Mouse (Mus musculus): ENCODE measurements around the gene Zbtb39. TPM values are rescaled to one million over a fixed set of nuclear protein-coding genes. Genes with fewer than 3 reads are reported as not detected.

The Zbtb39 gene
- 0.44 TPM for polyA plus RNA-seq (2017; shearing (Covaris generic))

DNA sequence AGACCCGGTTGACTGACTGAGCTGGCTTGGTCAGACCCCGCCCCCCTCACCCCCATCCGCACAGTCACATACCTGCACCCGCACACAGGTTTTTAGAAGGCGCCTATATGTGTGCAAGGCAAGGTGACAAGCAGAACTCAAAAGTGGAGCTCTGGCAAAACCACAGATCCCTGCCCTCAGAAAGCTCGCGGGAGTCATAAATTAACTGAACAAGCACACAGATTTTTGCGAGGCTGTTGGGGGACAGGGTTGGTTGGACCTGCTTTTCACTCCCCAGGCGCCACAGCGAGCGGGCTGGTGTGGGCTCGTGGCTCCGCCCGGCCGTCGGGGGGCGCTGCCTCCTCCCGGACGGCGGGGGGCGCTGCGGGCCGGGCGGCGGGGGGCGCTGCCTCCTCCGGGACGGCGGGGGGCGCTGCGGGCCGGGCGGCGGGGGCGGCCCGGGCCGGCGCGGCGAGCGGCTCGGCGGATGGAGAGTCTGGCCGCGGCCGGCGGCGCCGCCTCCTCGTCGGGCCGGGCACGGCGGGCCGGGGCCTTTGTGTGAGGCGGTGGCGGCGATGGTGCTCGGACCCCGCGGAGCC is at the start of gene Zbtb39:
TSS of gene Zbtb39 (plus strand) at position 456 of the 578 bp plus-strand sequence.

DNA sequence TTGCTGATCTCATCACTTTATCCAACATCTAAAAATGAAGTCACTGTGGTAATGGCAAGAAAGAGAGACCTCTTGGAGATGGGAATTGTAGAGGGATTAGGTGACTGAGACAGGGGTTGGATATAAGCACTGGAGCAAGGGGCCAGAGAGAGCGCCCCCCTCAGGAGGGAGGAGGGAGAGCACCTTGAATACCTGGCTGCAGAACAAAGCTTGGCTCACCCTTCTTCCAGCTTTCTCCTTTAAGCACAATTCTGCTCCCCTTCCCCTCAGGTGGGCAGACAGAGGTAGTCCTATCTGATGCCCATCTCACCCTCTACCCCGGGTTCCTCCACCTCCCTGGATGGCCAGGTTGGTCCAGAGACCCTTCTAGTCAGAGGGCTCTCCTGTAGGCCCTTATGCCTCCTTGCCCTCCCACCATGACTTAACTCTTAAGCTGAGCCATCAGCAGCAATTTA is 34.5 kb upstream of the Zbtb39 start, which contains the start of gene Myo1a:
TSS of gene Myo1a (plus strand) at position 405 of the 455 bp plus-strand sequence.

DNA sequence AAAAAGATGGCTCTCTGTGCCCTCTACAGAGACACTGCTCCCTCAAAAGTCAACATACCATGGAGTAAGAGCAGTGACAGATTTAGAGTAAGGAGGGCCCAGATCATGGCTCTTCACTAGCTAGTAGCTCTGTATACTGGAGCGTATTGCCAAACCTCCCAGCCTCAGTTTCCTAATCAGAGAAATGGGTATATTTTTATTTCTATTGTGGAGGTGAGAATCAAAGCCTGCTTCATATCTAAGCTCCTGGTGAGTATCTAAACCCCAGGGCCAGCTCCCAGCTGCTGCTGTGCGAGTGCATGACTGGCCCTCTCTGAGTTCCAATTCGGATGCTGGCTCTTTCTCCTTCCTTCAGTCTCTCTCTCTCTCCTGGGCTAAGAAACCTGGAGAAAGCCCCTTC is 15.2 kb upstream of the Zbtb39 start, which contains the start of gene Tac2:
TSS of gene Tac2 (plus strand) at position 301 of the 400 bp plus-strand sequence.

DNA sequence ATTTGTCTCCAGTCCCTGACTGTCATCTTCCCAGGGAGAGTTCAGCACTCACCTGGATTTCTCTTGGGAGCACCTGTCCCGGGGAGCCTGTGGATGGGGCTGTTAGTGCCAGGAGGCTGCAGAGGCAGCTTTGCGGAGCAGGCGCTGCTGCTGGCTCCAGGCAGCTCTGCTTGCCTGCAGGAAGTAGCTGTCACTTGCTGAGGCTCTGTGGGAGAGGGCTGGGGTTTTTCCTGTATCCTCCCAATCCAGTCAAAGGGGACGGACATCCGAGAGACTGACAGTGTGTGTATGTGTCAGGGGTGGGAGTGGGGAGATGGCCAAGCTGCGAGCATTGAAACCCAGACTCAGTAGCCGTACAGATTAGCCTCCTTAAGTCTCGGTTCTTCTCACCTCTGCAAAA is 12.2 kb downstream of the Zbtb39 start, which contains the start of gene Gpr182:
TSS of gene Gpr182 (minus strand) at position 185 of the 400 bp plus-strand sequence.

DNA sequence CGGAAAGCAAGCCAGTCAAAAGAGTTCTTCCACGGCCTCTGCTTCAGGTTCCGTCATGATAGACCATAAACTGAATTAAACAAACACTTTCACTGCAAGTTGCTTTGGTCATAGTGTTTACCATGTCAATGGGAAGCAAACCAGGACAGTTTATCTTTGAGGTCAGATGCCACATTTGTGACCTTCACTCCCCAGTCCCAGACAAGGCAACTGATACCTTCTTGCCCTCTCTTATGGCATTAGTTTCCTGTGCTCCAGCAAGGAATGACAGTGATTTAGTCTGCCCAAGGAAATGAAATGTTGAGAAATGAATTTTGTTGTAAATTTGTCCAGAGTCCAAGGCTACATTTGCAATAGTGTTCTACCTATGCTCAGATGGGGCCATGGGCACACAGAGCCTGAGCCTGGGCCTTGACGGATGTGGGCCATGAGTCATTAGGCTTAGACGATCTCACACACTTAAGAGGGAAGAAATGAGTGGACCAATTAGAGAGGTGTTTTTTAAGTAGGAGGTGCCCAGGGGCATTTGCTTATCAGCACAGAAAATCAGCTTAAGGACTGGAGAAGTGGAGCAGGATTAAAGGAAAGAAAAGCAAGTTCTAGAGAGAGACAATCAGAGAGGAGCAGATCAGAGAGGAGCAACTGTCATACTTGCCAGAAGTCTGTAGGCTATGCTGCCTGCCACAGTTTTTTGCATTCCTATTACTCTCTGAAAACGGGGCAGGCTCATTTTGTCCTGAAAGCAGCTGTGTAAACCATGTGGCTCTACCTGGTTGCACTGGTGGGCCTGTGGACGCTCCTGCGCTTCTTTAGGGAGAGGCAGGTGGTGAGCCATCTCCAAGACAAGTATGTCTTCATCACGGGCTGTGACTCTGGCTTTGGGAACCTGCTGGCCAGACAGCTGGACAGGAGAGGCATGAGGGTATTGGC is 20.1 kb downstream of the Zbtb39 start, which contains the start of the genes Rdh1 and Rdh16f1:
TSS of gene Rdh1 (plus strand) at position 541 of the 930 bp plus-strand sequence.
TSS of gene Rdh16f1 (plus strand) at position 607 of the 930 bp plus-strand sequence.

DNA sequence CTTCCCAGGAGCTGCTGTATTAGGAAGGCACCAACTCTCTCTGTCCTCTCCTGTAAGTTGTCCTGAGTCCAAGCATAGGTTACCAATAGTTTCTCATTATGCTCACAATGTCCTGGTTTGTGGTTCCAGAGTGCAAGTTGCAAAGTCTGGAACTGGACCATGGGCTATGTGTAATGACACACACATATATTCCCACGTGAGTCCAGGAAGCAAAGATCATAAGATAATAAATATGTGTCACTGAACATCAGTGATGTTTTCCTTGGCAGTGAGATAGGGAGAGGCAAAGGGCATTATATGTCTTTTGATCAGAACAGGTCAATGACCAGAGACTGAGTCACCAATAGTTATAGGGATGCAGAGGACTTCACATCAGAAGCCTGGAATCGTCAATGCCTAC is 36.7 kb downstream of the Zbtb39 start, which contains the start of gene Rdh9:
TSS of gene Rdh9 (plus strand) at position 376 of the 400 bp plus-strand sequence.

Other genes with a start within 250 kb of the Zbtb39 start
- not detected for gene Stac3, start 237.9 kb upstream of the Zbtb39 start, polyA plus RNA-seq (2017; shearing (Covaris generic))
- gene Ndufa4l2, start 224.6 kb upstream of the Zbtb39 start, polyA plus RNA-seq (2017; shearing (Covaris generic)): not detected
- 63.9 TPM for gene Shmt2, start 217.1 kb upstream of the Zbtb39 start, polyA plus RNA-seq (2017; shearing (Covaris generic))
- gene Nxph4, start 205.0 kb upstream of the Zbtb39 start, polyA plus RNA-seq (2017; shearing (Covaris generic)): not detected
- gene Lrp1, start 118.4 kb upstream of the Zbtb39 start, polyA plus RNA-seq (2017; shearing (Covaris generic)): 1.8 TPM
- gene Stat6, start 96.6 kb upstream of the Zbtb39 start, polyA plus RNA-seq (2017; shearing (Covaris generic)): 259 TPM
- 9.7 TPM for gene Nemp1, start 72.6 kb upstream of the Zbtb39 start, polyA plus RNA-seq (2017; shearing (Covaris generic))
- 29.2 TPM for gene Nab2, start 71.0 kb upstream of the Zbtb39 start, polyA plus RNA-seq (2017; shearing (Covaris generic))
- gene Myo1a, start 34.4 kb upstream of the Zbtb39 start, polyA plus RNA-seq (2017; shearing (Covaris generic)): 0.40 TPM
- not detected for gene Tac2, start 15.1 kb upstream of the Zbtb39 start, polyA plus RNA-seq (2017; shearing (Covaris generic))
- not detected for gene Gpr182, start 12.2 kb downstream of the Zbtb39 start, polyA plus RNA-seq (2017; shearing (Covaris generic))
- 0.18 TPM for gene Rdh1, start 20.2 kb downstream of the Zbtb39 start, polyA plus RNA-seq (2017; shearing (Covaris generic))
- not detected for gene Rdh16f1, start 20.2 kb downstream of the Zbtb39 start, polyA plus RNA-seq (2017; shearing (Covaris generic))
- gene Rdh9, start 36.8 kb downstream of the Zbtb39 start, polyA plus RNA-seq (2017; shearing (Covaris generic)): 0.57 TPM
- 0.26 TPM for gene Rdh16, start 61.6 kb downstream of the Zbtb39 start, polyA plus RNA-seq (2017; shearing (Covaris generic))
- not detected for gene Rdh19, start 110.4 kb downstream of the Zbtb39 start, polyA plus RNA-seq (2017; shearing (Covaris generic))
- gene Rdh16f2, start 126.9 kb downstream of the Zbtb39 start, polyA plus RNA-seq (2017; shearing (Covaris generic)): not detected
- gene Rdh7, start 149.3 kb downstream of the Zbtb39 start, polyA plus RNA-seq (2017; shearing (Covaris generic)): 0.40 TPM
- gene Sdr9c7, start 159.0 kb downstream of the Zbtb39 start, polyA plus RNA-seq (2017; shearing (Covaris generic)): not detected